Mouse (Mus musculus): ENCODE results near the gene Rbms2. TPM values are rescaled to one million over a fixed set of nuclear protein-coding genes. Genes with fewer than 3 reads are reported as not detected.
A peak's percentile ranks its signal among the peaks of the same experiment; 100 is the strongest.
"Not testable (repeated sequence)": the region's sequence is repeated elsewhere in the genome, so short reads cannot be mapped to it uniquely, and the experiment has no call there.

Gene Rbms2
- polyA plus RNA-seq, 1 experiment from 2014 or later = 19.2 TPM

DNA sequence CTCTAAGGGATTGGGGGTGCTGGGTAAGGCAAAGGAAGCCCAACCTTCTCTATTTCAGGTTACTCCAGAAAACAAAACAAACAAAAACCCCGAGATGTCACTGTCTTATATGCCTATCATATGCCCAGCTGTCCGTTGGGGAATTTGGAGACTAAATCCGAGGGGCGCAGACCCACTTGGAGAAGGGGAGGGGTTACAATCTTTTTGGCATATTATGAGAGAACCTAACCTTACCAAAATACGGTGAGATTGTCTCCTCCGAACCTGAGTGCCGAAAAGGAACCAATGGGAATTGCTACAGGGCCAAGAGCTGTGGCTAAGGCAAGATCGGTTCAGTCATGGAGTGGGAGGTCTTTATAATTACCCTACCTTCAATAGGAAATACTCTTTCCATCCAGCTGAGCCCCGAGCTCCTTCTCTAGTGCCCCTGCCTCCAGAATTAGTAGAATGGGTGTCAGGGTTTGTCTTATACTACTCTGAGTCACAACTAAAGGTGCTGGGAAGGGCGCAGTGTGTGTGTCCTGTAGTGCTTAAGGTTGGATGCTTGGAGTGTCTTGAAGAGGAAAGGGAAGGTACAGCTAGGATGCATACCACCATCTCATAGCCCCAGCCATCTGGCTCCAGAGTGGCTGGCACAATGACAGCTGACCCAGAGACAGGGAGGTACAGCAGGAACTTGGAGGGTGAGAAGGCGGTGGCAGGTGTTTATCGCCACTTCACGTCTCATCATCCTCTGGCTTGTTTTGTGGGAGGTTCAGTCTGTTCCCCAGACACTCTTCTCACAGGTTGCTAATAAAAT lies 86.4 kb downstream of the Rbms2 start:
- Histone ChIP-seq H3K4me2 (peak overlapping the region; percentile 71), H3K36me3 (replicated peaks) (peaks cover 20% of the 10 kb centered on the region), H3K4me1 (peaks cover 62% of the 10 kb centered on the region), H3K9ac (peak overlapping the region; percentile 85), H3K9me3 (no peaks in the 10 kb centered on the region), H3K4me3 (replicated peaks) (peak overlapping the region; percentile 86), H3K27ac (peak overlapping the region; percentile 95), H3K27me3 (no peaks in the 10 kb centered on the region)
- no peak for ATAC-seq (ENCODE audit: low FRiP score)
- WGBS = 28% methylated on average over 13 of the region's 13 CpGs

DNA sequence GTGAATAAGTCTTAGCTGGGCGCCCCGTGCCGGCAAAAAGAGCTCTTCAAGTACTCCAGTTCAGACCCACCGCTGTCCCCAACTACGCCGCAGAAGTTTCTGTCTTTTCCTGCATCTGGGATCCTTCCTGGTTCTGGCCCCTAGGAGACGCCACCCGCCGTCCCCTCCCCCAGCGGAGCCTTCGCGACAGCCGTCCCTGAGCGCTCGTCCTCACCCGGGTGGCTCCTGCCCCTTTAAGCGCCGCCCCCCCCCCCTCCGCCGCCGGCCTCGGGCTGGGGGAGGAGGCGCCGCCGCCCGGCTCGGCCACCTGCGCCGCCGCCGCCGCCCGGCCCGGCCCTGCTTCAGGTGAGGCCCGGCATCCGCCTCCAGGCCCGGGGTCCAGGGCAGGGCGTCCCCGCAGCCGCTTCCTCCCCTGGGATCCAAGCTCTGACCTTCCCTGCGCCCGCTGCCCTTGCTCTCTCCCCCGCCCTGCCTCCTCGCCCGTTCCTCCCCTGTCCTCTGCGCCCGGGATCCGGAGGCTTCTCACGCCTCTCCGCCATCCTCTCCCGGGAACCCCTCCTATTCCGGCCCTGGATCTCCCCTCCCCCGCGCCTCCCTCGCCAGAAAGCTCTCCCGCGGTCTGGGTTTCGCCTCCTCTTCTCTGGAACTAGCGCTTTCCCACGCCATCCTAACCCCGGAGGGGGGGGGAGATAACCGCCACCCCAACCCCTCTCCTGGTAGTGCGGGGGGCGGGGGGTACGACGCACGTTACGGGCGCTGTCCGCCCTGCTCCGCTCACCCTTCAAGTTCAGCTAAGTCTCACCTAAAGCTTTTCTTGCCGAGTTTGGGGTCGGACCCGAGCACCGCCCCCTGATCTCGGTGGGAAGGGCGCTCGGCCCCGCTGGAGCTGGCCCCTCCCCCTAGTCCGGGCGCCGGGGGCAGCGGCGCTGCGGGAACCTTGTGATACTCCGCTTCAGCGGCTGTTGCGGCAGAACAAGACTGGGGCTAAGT lies 87.3 kb downstream of the Rbms2 start:
- Histone ChIP-seq H3K9ac (peak overlapping the region; percentile 85), H3K27ac (peak overlapping the region; percentile 95), H3K9me3 (no peaks in the 10 kb centered on the region), H3K27me3 (no peaks in the 10 kb centered on the region), H3K36me3 (replicated peaks) (peaks cover 29% of the 10 kb centered on the region), H3K4me3 (replicated peaks) (peak overlapping the region; percentile 86), H3K4me1 (peaks cover 53% of the 10 kb centered on the region), H3K4me2 (peak overlapping the region; percentile 71)
- WGBS = under 1% methylated on average over 69 of the region's 88 CpGs
- ATAC-seq (ENCODE audit: low FRiP score) = peak; percentile 50

DNA sequence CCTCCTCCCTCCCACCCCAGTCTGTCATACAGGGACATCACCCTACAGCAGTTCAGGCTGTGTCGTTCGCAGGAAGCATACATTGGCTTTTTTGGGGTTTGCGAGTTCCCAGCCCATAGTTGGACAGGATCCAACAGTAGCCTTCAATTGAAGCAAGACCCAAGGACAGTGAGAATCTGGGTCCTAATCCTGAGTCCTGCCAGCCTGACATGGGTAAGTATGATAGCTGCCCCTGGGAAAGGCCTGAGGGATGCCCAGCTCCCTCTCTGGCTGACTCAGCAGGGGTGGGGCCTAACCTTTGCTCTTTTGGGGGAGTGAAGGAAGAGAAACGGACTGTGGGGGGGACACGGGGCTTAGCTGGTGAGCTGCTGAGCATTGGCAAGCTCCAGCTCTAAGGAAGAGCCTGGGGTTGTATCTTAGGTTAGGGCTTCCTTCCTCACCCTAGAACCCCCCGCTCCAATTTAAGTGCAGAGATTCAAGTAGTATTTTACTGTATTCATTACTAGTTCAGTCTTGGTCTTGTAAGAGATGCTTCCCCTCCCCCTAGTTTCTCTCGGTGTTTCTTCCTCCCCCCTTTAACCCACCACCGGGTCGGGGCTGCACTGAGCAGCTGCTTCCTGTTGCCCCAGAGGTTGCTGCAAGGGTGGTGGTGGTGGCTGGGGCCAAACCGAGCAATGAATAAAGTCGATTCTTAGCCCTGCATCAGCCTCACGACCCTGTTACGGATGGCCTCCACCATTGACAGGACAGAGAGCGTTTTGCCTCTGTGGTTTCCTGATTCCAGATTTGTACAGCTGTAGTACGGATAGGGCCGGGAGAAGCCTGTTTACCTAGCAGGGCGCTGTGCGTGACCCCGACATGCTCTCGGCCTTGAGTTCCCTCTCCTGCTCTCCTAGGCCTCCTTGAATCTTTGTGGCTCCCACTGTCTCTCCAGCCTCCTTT lies 88.3 kb downstream of the Rbms2 start, which contains the start of gene Baz2a:
Gene Baz2a (plus strand): TSS at position 14 of the 942 bp plus-strand sequence.
- 1% methylated on average over 20 of the region's 20 CpGs for WGBS
- H3K9me3 ChIP-seq = no peaks in the 10 kb centered on the region
- peak within 1 kb of the TSS; percentile 95 for H3K27ac ChIP-seq
- H3K4me3 ChIP-seq (replicated peaks) = peak within 1 kb of the TSS; percentile 86
- H3K9ac ChIP-seq = peak within 1 kb of the TSS; percentile 85
- no peaks in the 10 kb centered on the region for H3K27me3 ChIP-seq
- peaks cover 38% of the 10 kb centered on the region for H3K36me3 ChIP-seq (replicated peaks)
- no peak for ATAC-seq (ENCODE audit: low FRiP score)
- H3K4me1 ChIP-seq = peaks cover 52% of the 10 kb centered on the region
- H3K4me2 ChIP-seq = peak within 1 kb of the TSS; percentile 71

DNA sequence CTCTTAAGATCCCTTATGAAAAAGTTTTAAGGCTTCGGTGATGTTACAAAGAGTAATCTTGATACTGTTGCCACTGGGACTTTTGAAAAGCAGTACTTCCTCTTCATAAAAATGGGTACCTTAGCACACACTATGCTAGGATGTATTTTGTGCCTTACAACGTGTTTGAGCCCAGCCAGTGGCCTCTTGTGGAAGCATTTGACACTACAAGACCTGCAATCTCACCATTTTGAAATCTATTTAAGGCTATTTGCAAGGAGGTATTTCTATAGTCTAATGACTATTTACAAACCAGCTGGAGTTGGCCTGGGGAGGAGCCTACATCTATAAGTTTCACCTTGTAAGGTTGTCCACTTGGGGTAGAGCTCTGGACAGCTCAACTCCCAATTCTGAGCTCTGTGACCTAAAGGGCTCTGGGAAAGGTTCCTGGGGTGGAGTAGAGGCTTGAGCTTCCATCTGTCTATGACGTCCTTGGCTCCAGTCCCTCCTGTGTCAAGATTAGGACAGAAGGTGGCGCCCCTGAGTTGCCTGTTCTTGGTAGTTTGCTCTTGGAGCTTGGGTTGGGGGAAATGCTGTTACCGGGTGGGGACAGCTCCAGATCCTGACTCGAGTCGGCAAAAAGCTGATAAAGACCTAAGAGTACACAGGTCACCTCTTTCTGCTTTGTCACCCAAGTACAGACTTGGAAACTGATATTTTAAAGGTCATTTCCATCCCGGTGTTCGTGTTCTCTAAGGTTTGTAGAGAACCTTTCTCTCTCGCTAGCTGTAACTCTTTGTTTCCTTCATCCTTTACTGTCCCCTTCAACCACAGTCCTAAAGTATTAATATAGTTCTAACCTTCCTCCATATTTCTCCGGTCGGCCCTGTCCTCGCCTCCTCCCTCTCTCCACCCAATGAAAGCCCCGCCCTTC lies 89.2 kb downstream of the Rbms2 start:
- Histone ChIP-seq H3K4me2 (peak overlapping the region; percentile 71), H3K27me3 (no peaks in the 10 kb centered on the region), H3K9ac (peak overlapping the region; percentile 85; the same call in 1 of the 2 replicates), H3K4me1 (peaks cover 44% of the 10 kb centered on the region), H3K27ac (peak overlapping the region; percentile 95), H3K9me3 (no peaks in the 10 kb centered on the region), H3K36me3 (replicated peaks) (peaks cover 47% of the 10 kb centered on the region), H3K4me3 (replicated peaks) (peak overlapping the region; percentile 86)
- peak; percentile 37 for ATAC-seq (ENCODE audit: low FRiP score)
- WGBS = 9% methylated on average over 14 of the region's 14 CpGs

DNA sequence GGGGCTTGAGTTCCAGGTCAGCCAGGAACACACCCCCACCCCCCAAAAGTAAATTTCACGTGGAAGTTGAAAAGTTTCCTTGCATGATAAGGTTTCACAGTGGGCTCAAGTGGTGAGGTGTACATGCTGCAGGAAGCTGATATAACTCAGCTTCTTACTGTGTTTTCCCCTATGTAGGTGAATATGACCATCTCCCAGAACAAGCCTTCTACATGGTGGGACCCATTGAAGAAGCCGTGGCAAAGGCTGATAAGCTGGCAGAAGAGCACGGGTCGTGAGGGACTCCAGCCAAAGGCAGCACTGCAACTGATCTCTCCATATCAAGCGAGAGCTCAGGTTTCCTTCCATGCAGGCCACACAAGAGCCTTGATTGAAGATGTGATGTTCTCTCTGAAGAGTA lies 90.3 kb downstream of the Rbms2 start:
- Histone ChIP-seq H3K27ac (no peak overlapping the region), H3K9ac (no peak overlapping the region), H3K4me3 (replicated peaks) (no peak overlapping the region), H3K4me1 (peaks cover 45% of the 10 kb centered on the region), H3K9me3 (no peaks in the 10 kb centered on the region), H3K4me2 (no peak overlapping the region), H3K36me3 (replicated peaks) (peaks cover 58% of the 10 kb centered on the region), H3K27me3 (no peaks in the 10 kb centered on the region)
- WGBS = 79% methylated on average over 5 of the region's 5 CpGs
- no peak for ATAC-seq (ENCODE audit: low FRiP score)

GRCm38 (mm10) chr10:128088181-128088580 lies 91.9 kb downstream of the Rbms2 start:
- Histone ChIP-seq H3K27ac (no peak overlapping the region), H3K9ac (no peak overlapping the region), H3K4me2 (no peak overlapping the region), H3K9me3 (no peaks in the 10 kb centered on the region), H3K4me1 (peaks cover 35% of the 10 kb centered on the region), H3K27me3 (no peaks in the 10 kb centered on the region), H3K36me3 (replicated peaks) (peaks cover 62% of the 10 kb centered on the region), H3K4me3 (replicated peaks) (no peak overlapping the region)
- no peak for ATAC-seq (ENCODE audit: low FRiP score)
- 94% methylated on average over 5 of the region's 5 CpGs for WGBS

DNA sequence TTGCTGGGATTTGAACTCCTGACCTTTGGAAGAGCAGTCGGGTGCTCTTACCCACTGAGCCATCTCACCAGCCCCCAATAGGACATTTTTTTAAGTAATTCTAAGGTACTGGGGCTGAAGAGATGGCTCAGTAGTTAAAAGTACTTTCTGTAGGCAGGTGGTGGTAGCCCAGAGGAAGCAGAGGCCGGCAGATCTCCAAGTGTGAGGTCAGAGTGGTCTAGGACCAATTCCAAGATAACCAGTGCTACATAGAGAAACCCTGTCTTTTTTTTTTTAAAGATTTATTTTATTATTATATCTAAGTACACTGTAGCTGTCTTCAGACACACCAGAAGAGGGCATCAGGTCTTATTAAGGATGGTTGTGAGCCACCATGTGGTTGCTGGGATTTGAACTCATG lies 92.9 kb downstream of the Rbms2 start:
- H3K27ac ChIP-seq; ATAC-seq (ENCODE audit: low FRiP score); H3K9ac ChIP-seq; H3K4me2 ChIP-seq; H3K4me3 ChIP-seq (replicated peaks); H3K9me3 ChIP-seq; H3K27me3 ChIP-seq: not testable (repeated sequence)
- 86% methylated on average over 2 of the region's 2 CpGs for WGBS
- peaks cover 31% of the 10 kb centered on the region for H3K4me1 ChIP-seq
- peaks cover 62% of the 10 kb centered on the region for H3K36me3 ChIP-seq (replicated peaks)

- Histone ChIP-seq H3K4me3 (replicated peaks) (peak overlapping the region; percentile 7; the same call in 1 of the 2 replicates), H3K4me2 (no peak overlapping the region), H3K36me3 (replicated peaks) (peaks cover 62% of the 10 kb centered on the region), H3K9ac (no peak overlapping the region), H3K4me1 (peaks cover 28% of the 10 kb centered on the region), H3K27me3 (no peaks in the 10 kb centered on the region), H3K9me3 (no peaks in the 10 kb centered on the region), H3K27ac (no peak overlapping the region)
- no peak for ATAC-seq (ENCODE audit: low FRiP score)
- 83% methylated on average over 6 of the region's 6 CpGs for WGBS
Measured at GRCm38 (mm10) chr10:128086391-128086790, 93.7 kb downstream of the Rbms2 start.

GRCm38 (mm10) chr10:128084160-128084559 lies 95.9 kb downstream of the Rbms2 start:
- peak overlapping the region; percentile 88; the same call in 1 of the 2 replicates for H3K27ac ChIP-seq
- H3K4me2 ChIP-seq = peak overlapping the region; percentile 95
- H3K4me3 ChIP-seq (replicated peaks) = peak overlapping the region; percentile 93
- no peak for ATAC-seq (ENCODE audit: low FRiP score)
- H3K9ac ChIP-seq = peak overlapping the region; percentile 98
- WGBS = 6% methylated on average over 3 of the region's 3 CpGs
- peaks cover 47% of the 10 kb centered on the region for H3K36me3 ChIP-seq (replicated peaks)
- peaks cover 18% of the 10 kb centered on the region for H3K4me1 ChIP-seq
- H3K9me3 ChIP-seq = no peaks in the 10 kb centered on the region
- no peaks in the 10 kb centered on the region for H3K27me3 ChIP-seq

GRCm38 (mm10) chr10:128083688-128084087 lies 96.4 kb downstream of the Rbms2 start:
- WGBS = under 1% methylated on average over 22 of the region's 22 CpGs
- Histone ChIP-seq H3K36me3 (replicated peaks) (peaks cover 42% of the 10 kb centered on the region), H3K4me1 (peaks cover 18% of the 10 kb centered on the region), H3K27ac (peak overlapping the region; percentile 88), H3K27me3 (no peaks in the 10 kb centered on the region), H3K4me3 (replicated peaks) (peak overlapping the region; percentile 93), H3K4me2 (peak overlapping the region; percentile 95), H3K9me3 (no peaks in the 10 kb centered on the region), H3K9ac (peak overlapping the region; percentile 98)
- ATAC-seq (ENCODE audit: low FRiP score) = 0 out of 2 replicates have a peak, but pooled peaks have one; percentile 3

Data from forebrain, embryonic 12.5 days (tissue).